Mouse (Mus musculus) kidney, embryonic 14.5 days (tissue): Measurements from ENCODE around the gene Sbk1. TPM values are rescaled to one million over a fixed set of nuclear protein-coding genes. Genes with fewer than 3 reads are reported as not detected.
A peak's percentile ranks its signal among the peaks of the same experiment; 100 is the strongest.

Experiments
- ATAC-seq: fragments of 200-750 bp; cut with Nextera tagmentation; 2 replicates; pipeline ENCODE4 v1.8.0; 2017; ENCODE audit warnings: moderate number of reproducible peaks, mild to moderate bottlenecking, moderate TSS enrichment, moderate library complexity; ENCODE audit not compliant: low FRiP score, low TSS enrichment
- H3K27ac ChIP-seq: fragments of 300-500 bp; sonication (generic); 2 replicates; pipeline ENCODE4 v1.5.1; 2014; ENCODE audit warnings: low read depth, mild to moderate bottlenecking, low read length, moderate library complexity, mixed read lengths
- H3K27me3 ChIP-seq: fragments of 300-500 bp; sonication (generic); 2 replicates; pipeline ENCODE4 v1.6.1; 2014; ENCODE audit warnings: mild to moderate bottlenecking, low read length; ENCODE audit not compliant: control insufficient read depth, insufficient read depth
- H3K36me3 ChIP-seq: fragments of 300-500 bp; sonication (generic); 2 replicates; pipeline ENCODE4 v1.6.1; 2014; ENCODE audit warnings: low read length, mixed read lengths; ENCODE audit not compliant: control insufficient read depth, insufficient read depth
- H3K4me1 ChIP-seq: fragments of 300-500 bp; sonication (generic); 2 replicates; pipeline ENCODE4 v1.6.1; 2014; ENCODE audit warnings: low read length, mixed read lengths; ENCODE audit not compliant: control insufficient read depth, insufficient read depth
- H3K4me2 ChIP-seq: fragments of 300-500 bp; sonication (generic); replicated peaks from 2 replicates; pipeline ENCODE4 v1.6.1; 2014; ENCODE audit warnings: low read depth, mild to moderate bottlenecking, low read length
- H3K4me3 ChIP-seq: fragments of 300-500 bp; sonication (generic); 2 replicates; pipeline ENCODE4 v1.5.1; 2014; ENCODE audit warnings: mild to moderate bottlenecking, low read length
- H3K9ac ChIP-seq: fragments of 300-500 bp; sonication (generic); 2 replicates; pipeline ENCODE4 v1.6.1; 2014; ENCODE audit warnings: low read depth, mild to moderate bottlenecking, low read length, moderate library complexity
- H3K9me3 ChIP-seq: fragments of 300-500 bp; sonication (generic); 2 replicates; pipeline ENCODE4 v1.6.1; 2016; ENCODE audit warnings: low read length; ENCODE audit not compliant: control insufficient read depth
- WGBS: fragments of 180-500 bp; shearing (Covaris S2); extraction: QIAGEN DNeasy Blood & Tissue Kit; methylation state at CpG from one replicate; pipeline ENCODE4 v1.1.7; 2014; 5-methylcytosine and 5-hydroxymethylcytosine counted together
- polyA plus RNA-seq: library from polyadenylated mRNA; unstranded; fragments of >200 nt; fragmentation: Nextera tagmentation; extraction: Ambion mirVana; gene quantifications from 2 replicates; pipeline ENCODE4 v1.2.1, GENCODE M21; 2014

Sbk1 gene
- polyA plus RNA-seq, 1 experiment from 2014 or later: 52.0 TPM

- ATAC-seq: no peak
- Histone ChIP-seq H3K9ac (no peak overlapping the region), H3K4me1 (no peaks in the 10 kb centered on the region), H3K4me3 (no peak overlapping the region), H3K9me3 (no peaks in the 10 kb centered on the region), H3K36me3 (no peaks in the 10 kb centered on the region), H3K27ac (no peak overlapping the region), H3K4me2 (no peak overlapping the region), H3K27me3 (no peaks in the 10 kb centered on the region)
- WGBS: 83% methylated on average over 14 of the region's 14 CpGs
These were observed 31.5 kb upstream of the Sbk1 start for GRCm38 (mm10) chr7:126240814-126241360.

DNA sequence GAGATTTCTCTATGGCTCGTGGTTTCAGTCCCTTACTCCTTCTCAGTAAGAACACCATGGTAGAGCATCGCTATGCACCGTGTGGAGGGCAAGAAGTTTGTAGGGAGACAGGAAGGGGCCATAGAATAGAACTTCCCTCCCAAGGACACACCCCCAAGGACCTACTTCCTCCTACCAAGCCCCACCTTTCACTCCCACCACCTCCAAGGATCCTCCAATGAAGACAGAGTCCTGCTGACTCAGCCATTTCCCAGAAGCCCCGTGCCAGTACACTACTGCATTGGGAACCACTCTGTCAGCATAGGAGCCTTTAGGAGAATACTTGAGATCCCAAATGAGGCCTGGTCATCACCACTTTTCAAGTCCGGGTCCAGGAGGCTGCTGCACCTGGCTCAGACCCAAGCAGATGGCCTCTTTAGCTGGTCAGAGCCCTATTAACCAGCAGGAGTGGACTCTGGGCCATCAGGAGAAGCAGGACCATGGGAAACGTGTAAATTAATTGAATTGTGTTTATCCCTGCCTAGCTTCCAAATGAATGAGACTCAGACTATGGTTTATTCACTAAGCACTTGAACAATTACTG is 28.2 kb upstream of the Sbk1 start:
- Histone ChIP-seq H3K9ac (no peak overlapping the region), H3K27ac (no peak overlapping the region), H3K36me3 (no peaks in the 10 kb centered on the region), H3K27me3 (peaks cover 3% of the 10 kb centered on the region; the same call in 1 of the 2 replicates), H3K4me3 (no peak overlapping the region), H3K4me1 (0 out of 2 replicates have a peak, but pooled peaks cover 5% of the 10 kb centered on the region), H3K4me2 (no peak overlapping the region), H3K9me3 (no peaks in the 10 kb centered on the region)
- 77% methylated on average over 6 of the region's 6 CpGs for WGBS
- ATAC-seq: no peak

- Histone ChIP-seq H3K36me3 (no peaks in the 10 kb centered on the region), H3K4me2 (no peak overlapping the region), H3K27me3 (peaks cover 3% of the 10 kb centered on the region; the same call in 1 of the 2 replicates), H3K4me3 (no peak overlapping the region), H3K9ac (peak overlapping the region; percentile 18; the same call in 1 of the 2 replicates), H3K9me3 (no peaks in the 10 kb centered on the region), H3K27ac (no peak overlapping the region), H3K4me1 (0 out of 2 replicates have a peak, but pooled peaks cover 5% of the 10 kb centered on the region)
- 4% methylated on average over 6 of the region's 6 CpGs for WGBS
- ATAC-seq: no peak
These were observed 24.3 kb upstream of the Sbk1 start for GRCm38 (mm10) chr7:126248088-126248487.

- Histone ChIP-seq H3K9me3 (no peaks in the 10 kb centered on the region), H3K4me1 (0 out of 2 replicates have a peak, but pooled peaks cover 5% of the 10 kb centered on the region), H3K36me3 (no peaks in the 10 kb centered on the region), H3K27ac (no peak overlapping the region), H3K4me2 (no peak overlapping the region), H3K27me3 (peaks cover 3% of the 10 kb centered on the region; the same call in 1 of the 2 replicates), H3K9ac (peak overlapping the region; percentile 18; the same call in 1 of the 2 replicates), H3K4me3 (no peak overlapping the region)
- ATAC-seq: no peak
- WGBS: 40% methylated on average over 17 of the region's 17 CpGs
These were observed 23.7 kb upstream of the Sbk1 start for GRCm38 (mm10) chr7:126248641-126249141.

DNA sequence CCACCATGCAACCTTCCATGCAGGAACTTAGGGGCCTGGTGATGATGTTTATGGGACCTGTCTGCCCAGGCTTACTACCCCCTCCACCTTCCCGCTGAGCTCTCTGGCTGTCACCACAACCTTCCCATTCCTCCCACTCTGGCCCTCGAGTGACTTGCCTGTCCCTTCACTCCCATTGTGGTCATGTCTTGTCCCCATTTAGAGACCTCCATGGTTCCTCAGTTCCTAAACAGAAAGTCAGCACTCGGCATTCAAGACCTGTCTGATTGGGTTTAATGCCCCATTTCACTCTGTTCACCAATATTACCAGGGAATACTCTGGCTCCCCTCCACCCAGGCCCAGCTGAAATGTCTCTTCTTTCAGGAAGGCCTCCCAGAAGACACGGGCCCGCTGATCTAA is 23.3 kb upstream of the Sbk1 start:
- peaks cover 3% of the 10 kb centered on the region; the same call in 1 of the 2 replicates for H3K27me3 ChIP-seq
- no peak overlapping the region for H3K4me2 ChIP-seq
- H3K27ac ChIP-seq: no peak overlapping the region
- H3K9ac ChIP-seq: no peak overlapping the region
- no peaks in the 10 kb centered on the region for H3K9me3 ChIP-seq
- 74% methylated on average over 5 of the region's 5 CpGs for WGBS
- ATAC-seq: no peak
- no peak overlapping the region for H3K4me3 ChIP-seq
- H3K36me3 ChIP-seq: no peaks in the 10 kb centered on the region
- H3K4me1 ChIP-seq: 0 out of 2 replicates have a peak, but pooled peaks cover 5% of the 10 kb centered on the region

DNA sequence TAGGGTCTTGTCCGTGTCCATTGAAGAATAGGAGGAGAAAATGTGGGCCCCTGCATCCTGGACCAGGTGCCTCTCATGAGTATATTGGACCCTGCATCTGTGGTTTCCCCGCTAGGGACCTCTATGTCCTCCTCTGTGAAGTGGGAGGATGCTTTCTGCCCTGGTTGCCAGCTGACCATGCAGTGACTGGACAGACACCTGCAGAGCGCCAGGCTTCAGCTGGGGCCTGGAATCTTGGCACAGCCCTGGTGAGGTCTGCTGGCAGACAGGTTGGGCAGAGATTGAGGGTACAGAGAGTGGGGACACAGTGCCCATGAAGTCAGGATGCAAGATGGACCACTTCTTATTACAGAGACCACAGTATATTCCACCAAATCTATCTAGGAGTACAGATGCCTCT is 22.4 kb upstream of the Sbk1 start:
- Histone ChIP-seq H3K27me3 (peaks cover 3% of the 10 kb centered on the region; the same call in 1 of the 2 replicates), H3K36me3 (no peaks in the 10 kb centered on the region), H3K4me2 (no peak overlapping the region), H3K9ac (no peak overlapping the region), H3K27ac (no peak overlapping the region), H3K9me3 (no peaks in the 10 kb centered on the region), H3K4me1 (0 out of 2 replicates have a peak, but pooled peaks cover 5% of the 10 kb centered on the region), H3K4me3 (no peak overlapping the region)
- 89% methylated on average over 3 of the region's 3 CpGs for WGBS
- ATAC-seq: no peak

- H3K27ac ChIP-seq: no peak overlapping the region
- H3K27me3 ChIP-seq: peaks cover 3% of the 10 kb centered on the region; the same call in 1 of the 2 replicates
- no peaks in the 10 kb centered on the region for H3K36me3 ChIP-seq
- 0 out of 2 replicates have a peak, but pooled peaks cover 5% of the 10 kb centered on the region for H3K4me1 ChIP-seq
- no peak overlapping the region for H3K9ac ChIP-seq
- ATAC-seq: no peak
- WGBS: 80% methylated on average over 7 of the region's 7 CpGs
- no peaks in the 10 kb centered on the region for H3K9me3 ChIP-seq
- no peak overlapping the region for H3K4me3 ChIP-seq
- no peak overlapping the region for H3K4me2 ChIP-seq
These were observed 21.9 kb upstream of the Sbk1 start for GRCm38 (mm10) chr7:126250481-126250880.

- WGBS: 76% methylated on average over 3 of the region's 3 CpGs
- H3K27ac ChIP-seq: no peak overlapping the region
- H3K36me3 ChIP-seq: no peaks in the 10 kb centered on the region
- 0 out of 2 replicates have a peak, but pooled peaks cover 5% of the 10 kb centered on the region for H3K4me1 ChIP-seq
- H3K4me2 ChIP-seq: no peak overlapping the region
- H3K4me3 ChIP-seq: no peak overlapping the region
- H3K9me3 ChIP-seq: no peaks in the 10 kb centered on the region
- H3K9ac ChIP-seq: no peak overlapping the region
- ATAC-seq: no peak
- peaks cover 3% of the 10 kb centered on the region; the same call in 1 of the 2 replicates for H3K27me3 ChIP-seq
These were observed 20.7 kb upstream of the Sbk1 start for GRCm38 (mm10) chr7:126251698-126252097.

DNA sequence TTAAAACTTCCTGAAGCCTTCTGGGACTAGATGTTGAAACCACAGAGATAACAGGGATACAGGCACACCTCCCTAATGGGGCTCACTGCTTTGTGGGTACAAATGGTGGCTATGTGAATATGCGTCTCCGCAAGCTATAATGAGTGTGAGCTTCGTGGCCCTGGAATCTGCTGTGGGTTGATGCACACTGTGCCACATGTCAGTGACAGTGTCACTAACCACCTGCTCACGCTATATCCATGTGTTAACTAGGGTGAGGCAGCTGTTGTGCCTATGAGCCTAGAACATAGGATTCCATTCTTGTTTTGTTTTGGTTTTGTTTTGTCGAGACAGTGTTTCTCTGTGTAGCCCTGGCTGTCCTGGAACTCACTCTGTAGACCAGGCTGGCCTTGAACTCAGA is 20.2 kb upstream of the Sbk1 start:
- ATAC-seq: no peak
- Histone ChIP-seq H3K9me3 (no peaks in the 10 kb centered on the region), H3K27ac (no peak overlapping the region), H3K36me3 (no peaks in the 10 kb centered on the region), H3K4me1 (0 out of 2 replicates have a peak, but pooled peaks cover 5% of the 10 kb centered on the region), H3K4me2 (no peak overlapping the region), H3K9ac (no peak overlapping the region), H3K4me3 (no peak overlapping the region), H3K27me3 (peaks cover 3% of the 10 kb centered on the region; the same call in 1 of the 2 replicates)
- 89% methylated on average over 5 of the region's 5 CpGs for WGBS
